Mouse (Mus musculus) gastrocnemius, postnatal 4 days (tissue): ENCODE measurements around the gene Hyal2. TPM values are rescaled to one million over a fixed set of nuclear protein-coding genes. Genes with fewer than 3 reads are reported as not detected.
"Not testable (repeated sequence)": the region's sequence is repeated elsewhere in the genome, so short reads cannot be mapped to it uniquely, and the experiment has no call there.

Experiments used
- DNase-seq, 2 experiments: peaks; one replicate each; pipeline ENCODE4 v3.0.0; 2021 to 2022; ENCODE audit warnings: low spot score in 2 of 2, mixed read lengths in 2 of 2
- total RNA-seq, 2 experiments: library from RNA; stranded (reverse); gene quantifications; 2 replicates each; pipeline ENCODE4 v1.2.3; 2021

Gene Hyal2
- total RNA-seq, 2 experiments from 2014 or later: 21.8 to 32.0 TPM

DNA sequence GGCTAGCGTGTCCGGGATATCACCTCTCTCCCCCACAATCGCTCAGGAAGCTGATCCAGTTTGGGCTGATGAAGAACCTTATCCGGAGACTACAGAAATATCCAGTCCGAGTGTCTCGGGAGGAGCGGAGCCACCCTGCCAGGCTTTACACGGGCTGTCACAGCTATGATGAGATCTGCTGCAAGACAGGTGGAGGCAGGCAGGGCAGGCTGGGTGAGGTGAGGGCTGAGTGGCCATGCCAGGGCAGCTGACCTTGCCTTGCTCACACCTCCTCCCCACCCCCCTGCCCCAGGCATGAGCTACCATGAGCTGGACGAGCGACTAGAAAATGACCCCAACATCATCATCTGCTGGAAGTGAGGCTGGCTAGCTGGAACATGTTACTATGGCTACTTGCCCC, 22.5 kb upstream of the Hyal2 start:
- DNase-seq: no peak

DNA sequence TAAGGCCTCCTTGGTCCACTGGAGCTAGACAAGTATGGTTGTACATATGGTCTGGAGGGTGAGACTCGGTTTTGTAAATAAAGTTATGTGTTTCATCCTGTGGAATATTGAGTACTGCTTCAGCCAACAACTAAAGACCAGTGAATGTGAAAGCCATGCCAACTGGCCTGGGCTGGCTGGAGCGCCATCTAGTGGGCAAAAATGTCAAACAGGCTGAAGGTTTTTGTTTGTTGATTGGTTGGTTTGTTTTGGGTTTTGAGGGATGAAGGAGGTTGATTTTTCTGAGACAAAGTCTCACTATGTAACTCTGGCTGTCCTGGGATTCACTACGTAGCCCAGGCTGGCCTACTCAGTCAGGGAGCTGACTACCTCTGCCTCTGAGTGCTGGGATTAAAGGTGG, 22.1 kb upstream of the Hyal2 start:
- DNase-seq: peak; percentile 68 to 78

DNA sequence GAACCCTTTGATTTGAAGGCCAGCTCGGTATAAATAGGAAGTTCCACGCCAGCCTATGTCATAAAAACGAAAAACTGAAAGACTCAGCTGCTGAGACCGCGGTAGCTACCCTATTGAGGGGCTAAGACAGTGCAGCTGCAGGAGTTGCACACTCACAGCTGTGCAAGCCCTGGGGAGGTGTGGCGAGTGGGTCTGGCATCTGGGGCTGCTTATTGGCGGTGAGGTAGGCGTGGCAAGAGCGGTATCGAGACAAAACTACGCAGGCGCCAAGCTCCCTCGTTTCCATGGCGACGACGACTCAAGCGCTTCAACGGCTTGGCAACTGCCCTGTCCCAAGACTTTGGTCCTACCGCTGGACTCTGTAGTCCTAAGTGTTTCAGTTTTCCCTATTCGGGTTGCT, 20.7 kb upstream of the Hyal2 start, which contains the start of gene Zmynd10:
Gene Zmynd10 (plus strand): TSS at position 273 of the 400 bp plus-strand sequence.
- DNase-seq: peak; percentile 72 to 91

DNA sequence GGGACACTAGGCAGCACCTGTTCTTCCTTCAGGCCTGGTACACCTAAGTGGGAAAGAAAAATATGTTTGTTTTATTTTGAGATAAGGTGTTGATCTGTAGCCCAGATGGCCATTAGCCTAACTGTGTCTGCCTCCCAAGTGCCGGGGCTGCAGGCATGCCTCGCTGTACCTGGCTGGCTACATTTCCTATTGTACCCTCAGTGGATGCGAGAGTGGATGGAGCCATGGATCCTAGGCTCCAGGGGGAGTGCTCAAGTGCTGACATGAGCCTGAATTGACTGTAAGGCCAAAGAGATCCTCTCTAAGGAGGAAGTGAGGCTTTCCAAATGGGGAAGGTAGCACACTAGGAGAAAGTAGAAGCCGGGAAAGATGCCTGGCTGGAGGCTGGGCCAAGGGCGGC, 19.8 kb upstream of the Hyal2 start:
- no peak for DNase-seq

DNA sequence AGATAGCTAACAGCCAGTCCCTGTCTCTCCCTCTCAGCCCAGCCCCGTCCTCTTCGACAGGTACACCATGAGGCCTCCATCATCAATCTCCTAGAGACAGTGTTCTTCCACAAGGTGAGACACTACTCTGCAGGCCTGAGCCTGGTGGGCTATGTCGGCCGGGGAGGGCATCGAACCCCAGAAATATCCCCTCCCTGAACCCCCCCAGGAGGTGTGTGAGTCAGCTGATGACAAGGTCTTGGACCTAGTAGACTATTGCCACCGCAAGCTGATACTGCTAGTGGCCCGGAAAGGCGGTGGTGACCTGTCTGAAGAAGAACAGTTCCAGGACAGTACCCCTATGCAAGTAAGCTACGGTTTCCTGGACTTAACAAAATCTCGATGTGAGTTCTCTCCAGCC, 18.9 kb upstream of the Hyal2 start:
- no peak for DNase-seq

DNA sequence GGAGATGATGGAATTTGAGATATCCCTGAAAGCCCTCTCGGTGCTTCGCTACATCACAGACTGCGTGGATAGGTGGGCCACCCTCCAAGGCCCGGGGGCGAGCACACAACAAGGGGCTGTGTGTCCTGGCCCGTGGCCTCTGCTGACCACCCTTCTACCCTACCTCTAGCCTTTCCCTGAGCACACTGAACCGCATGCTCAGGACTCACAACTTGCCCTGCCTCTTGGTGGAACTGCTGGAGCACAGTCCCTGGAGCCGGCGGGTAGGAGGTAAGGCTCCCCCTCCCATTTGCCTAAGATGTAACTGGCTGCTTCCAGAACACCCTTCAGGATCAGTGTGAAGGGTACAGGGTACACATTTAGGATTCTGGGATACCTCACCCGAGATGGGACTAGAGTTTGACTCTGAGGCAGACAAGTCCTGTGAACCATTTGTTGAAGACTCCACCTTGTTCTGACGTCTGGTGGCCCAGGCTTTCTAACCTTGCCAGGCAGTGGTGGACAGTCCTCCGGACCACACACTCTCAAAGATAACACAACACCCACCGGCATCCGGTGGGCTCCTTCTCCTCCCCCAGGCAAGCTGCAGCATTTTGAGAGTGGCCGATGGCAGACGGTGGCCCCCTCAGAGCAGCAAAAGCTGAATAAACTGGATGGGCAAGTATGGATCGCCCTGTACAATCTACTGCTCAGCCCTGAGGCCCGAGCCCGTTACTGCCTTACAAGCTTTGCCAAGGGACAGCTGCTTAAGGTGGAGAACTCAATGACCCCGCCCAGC, 18.3 kb upstream of the Hyal2 start:
- DNase-seq: no peak

DNA sequence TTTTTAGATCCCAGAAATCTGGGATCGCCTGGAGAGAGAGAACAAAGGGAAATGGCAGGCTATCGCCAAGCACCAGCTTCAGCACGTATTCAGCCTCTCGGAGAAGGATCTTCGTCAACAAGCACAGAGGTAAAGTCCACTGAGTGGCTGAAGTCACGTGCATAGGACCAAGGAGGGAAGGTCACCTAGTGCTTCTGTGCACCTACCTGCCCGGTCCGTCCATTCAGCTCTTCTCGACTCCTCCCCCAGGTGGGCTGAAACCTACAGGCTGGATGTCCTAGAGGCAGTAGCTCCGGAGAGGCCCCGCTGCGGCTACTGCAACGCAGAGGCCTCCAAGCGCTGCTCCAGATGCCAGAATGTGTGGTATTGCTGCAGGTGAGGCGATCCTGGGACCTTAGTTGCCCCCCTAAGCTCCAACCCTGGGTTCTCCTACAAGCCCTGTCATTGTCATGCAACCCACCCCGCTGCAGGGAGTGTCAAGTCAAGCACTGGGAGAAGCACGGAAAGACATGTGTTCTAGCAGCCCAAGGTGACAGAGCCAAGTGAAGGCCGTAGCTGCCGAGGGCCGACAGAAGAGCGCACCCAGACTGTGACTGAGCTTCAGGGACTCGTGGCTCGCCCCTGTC, 17.1 kb upstream of the Hyal2 start:
- no peak for DNase-seq

DNA sequence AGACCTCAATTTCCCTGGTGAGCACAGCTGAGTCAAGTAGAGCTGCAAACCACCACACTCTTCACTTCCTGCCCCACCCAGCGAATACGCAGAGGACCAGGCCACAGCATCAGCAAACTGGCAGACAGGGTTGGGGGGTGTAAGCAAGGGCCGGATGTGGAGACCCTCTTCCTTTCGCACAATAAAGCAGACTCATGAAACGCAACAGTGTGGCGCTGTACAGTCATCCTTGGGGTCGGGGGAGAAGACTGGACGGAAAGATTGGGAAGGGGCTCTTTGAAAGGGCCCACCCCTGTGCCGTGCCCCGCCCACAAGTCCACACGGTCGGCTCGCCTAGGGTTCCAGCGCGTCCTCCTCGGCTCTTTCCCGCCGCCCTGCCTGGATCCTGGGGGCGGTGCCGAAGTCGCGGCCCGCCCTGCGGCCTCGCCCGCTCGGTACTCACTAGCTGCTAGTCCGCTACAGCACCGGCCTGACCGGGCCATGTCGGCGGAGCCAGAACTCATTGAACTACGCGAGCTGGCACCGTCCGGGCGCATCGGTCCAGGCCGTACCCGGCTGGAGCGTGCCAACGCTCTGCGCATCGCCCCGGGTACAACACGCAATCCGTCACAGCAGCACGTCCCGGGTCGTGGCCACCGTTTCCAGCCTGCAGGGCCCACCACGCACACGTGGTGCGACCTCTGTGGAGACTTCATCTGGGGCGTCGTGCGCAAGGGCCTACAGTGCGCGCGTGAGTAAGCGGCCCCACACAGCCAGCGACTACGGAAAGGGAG, 16.4 kb upstream of the Hyal2 start, which contains the start of gene Rassf1:
Gene Rassf1 (plus strand): TSS at position 439 of the 773 bp plus-strand sequence.
- DNase-seq: peak; percentile 64 to 72

DNA sequence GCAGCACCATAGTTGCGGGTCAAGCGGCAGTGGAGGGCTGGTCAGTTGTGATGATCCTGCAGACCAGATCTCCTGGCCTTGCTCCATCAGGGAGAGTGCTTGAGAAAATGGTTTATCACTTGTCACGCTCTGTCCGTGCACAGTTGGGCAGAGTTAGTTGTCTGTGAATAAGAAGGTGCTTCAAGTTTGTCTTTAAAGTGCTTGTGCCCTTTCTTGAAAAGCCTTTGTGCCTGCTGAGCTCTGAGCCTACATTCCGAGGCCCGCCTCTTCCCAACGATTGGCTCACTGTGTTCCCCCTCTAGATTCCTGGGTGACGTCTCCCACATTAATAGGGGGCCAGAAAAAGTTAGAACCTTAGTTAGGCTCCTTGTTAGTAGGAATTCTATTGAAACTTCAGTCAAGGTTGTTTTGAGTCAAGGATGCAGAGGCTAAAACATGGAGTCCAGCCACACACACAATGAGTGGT, 15.8 kb upstream of the Hyal2 start:
- no peak for DNase-seq

DNA sequence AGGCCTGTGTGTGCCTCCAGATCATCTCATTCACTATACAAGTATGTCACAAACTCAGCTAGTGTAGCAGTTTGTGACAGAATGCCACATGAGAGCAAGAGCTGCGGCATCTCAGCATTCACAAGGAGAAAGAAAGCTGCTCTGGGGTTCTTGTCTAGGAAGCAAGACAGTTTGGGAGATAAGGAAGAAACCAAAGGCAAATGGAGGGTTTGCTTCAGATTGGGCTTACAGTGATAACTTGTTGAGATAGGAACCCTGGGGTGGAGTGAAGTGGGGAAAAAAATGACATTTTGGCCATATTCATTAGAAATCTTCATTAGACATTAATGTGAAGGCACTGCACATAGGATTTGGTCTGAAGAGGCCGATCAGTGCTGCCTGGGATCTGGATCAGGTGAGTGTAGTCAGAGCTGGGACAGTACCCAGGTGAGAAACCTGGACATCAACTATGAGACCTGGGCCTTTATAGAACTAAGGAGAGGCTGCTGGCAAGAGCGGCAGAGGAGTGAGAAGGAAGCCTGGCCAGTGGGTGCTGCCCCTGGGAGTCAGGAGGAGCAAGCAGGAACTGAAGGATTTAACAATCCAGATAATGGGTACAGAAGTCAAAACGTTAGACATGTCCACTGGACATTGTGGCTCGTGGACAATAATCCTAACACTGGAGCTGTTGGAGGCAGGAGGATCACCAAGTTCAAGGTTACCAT, 14.9 kb upstream of the Hyal2 start:
- no peak for DNase-seq

DNA sequence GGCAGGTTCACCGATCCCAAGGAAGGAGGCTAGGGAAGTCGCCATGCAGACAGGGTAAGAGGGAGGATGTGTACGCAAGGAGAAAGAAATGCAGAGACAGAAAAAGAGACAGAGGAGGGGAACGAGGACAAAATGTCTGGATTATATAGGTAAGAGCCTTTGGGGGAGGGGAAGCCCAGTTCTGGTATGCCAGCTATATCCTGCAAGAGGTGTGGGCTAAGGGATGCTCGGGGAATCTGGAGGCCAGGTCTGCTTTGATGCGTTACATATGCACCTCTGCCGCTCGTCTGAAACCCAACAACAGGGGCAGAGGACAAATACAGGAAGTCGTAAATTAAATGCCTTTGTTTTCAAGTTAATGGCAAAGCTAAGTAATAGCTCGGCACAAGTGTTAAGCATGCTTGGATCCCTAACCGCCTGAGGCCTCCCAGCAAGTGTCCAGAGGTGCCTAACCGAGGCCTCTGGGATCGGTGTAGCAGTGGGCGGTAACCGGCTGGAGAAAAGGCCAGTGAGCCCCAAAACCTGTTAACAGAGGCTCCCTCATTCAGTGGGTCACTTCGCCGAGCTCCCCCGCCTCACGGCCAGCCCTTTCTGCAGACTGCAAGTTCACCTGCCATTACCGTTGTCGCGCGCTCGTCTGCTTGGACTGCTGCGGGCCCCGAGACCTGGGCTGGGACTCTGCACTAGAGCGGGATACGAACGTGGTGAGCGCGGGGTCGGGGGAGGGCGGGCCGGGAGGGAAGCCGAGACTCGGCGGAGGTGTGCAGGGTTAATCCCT, 14.0 kb upstream of the Hyal2 start:
- no peak for DNase-seq

DNA sequence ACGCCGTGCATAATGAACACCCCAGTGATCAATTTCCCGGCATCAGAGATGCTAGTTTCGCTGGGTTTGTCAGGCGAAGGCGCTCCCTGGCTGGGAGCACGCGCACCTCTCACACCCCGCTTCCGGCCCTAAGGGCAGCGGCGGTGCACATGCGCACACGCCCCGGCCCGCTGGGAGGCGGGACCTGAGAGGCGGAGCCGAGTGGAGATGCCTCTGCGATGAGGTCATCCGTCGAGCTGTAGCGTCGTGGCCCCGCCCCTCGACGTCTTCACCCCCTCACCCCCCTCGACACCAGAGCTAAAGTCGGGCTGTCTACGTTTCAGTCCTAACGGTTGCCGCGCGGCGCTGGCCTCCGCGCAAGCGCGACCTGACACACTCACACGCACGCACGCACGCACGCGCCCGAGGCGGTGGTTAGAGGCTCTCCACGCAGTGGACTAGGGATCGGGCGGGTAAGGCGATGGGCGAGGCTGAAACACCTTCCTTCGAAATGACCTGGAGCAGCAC, 13.4 kb upstream of the Hyal2 start:
- peak; percentile 89 to 95 for DNase-seq

DNA sequence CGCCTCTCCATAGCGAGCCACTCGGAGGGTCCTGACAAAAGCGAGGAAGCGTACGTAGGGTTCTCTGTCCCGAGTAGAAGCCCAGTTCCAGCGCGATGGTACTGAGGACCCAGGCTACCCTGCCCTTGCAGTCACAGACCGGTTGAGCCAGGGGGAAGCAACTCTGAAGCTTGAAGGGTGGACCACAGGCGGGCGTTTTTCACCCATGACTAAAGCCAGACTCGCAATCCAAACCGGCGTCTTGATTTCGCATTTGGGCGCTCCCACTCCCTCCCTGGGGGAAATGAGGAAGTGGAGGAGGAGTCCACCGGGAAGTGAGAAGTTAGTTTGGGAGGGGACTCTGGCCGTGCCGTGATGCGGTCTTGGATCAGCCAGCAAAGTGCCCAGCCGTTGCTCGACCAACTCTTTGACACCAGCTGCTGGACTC, 12.7 kb upstream of the Hyal2 start:
- DNase-seq: peak in 1 of 2 experiments; percentile 64

DNA sequence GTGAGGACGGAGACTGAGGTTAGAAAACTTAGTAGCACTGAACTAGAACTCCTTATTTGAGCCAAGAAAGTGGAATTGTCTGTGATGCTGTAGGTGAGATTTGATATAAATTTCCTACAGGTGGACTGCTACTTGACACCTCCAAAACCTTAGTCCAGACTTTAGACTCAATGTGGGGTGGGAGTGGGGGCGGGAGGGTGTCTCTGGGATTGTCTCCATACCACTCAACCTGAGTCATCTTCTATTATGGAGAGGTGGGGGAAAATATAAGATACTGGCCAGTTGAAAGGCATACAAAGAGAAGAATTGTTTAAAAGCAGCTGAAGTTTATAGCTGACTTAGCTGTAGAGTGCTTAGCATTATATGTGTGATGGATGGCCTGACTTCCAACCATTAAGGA, 12.0 kb upstream of the Hyal2 start:
- DNase-seq: no peak

DNA sequence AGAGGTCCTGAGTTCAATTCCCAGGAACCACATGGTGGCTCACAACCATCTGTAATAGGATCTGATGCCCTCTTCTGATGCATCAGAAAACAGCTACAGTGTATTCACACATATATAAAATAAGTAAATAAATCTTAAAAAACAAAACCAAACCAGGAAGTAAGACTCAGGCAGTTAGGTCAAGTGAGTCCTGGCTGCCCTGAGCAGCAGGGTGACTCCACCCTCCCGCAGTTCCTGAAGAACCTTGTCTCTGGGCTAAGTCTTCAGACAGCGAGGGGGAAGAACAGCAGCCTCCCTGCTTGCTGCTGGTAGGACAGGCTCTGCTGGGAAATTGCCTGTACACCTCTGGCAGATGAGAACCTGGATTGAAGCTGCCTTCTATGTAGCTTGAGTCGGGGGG, 11.4 kb upstream of the Hyal2 start:
- no peak for DNase-seq

DNA sequence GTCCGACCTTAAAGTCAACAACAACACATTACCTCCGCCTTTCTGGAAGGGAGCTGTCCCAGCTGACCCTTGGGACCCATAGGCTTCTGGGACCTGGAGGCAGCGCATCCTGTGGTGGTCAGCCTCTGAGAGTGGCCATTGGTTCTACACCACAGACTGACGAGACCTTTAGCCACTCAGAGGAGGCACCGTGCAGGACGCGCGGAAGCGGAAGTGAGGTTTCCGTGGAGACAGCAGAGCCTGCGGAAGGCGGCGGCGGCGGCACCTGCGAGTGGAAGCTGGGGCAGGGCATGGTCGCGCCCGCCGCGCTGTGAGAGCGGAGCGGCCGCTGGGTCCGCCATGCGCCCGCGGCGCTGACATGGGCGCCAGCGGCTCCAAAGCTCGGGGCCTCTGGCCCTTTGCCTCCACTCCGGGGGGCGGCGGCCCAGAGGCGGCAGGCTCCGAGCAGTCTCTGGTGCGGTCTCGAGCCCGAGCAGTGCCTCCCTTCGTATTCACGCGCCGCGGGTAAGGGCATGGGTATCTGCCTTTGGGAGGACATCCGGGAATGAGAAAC, 4.6 kb upstream of the Hyal2 start, which contains the start of gene Tusc2:
Gene Tusc2 (plus strand): TSS at position 227 of the 553 bp plus-strand sequence.
- peak; percentile 83 to 92 for DNase-seq

DNA sequence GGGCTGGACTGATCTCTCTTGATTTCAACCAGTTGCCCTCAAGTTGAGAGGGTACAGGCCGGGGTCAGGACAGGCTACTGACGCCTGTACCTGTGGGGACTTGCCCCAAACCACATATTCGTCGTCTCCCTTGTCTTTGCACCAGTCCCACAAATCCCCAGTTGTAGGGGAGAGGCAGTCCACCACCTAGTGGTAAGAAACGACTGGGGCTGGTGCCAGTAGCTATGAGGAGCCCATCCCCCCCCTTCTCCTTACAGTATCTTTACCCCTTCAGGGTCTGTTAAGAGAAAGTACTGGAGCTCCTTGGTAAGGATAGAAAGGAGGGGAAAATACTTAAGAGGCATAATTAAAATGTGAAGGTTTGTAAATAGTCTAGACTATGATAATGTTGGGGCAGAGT, 2.2 kb upstream of the Hyal2 start:
- not testable (repeated sequence) for DNase-seq

DNA sequence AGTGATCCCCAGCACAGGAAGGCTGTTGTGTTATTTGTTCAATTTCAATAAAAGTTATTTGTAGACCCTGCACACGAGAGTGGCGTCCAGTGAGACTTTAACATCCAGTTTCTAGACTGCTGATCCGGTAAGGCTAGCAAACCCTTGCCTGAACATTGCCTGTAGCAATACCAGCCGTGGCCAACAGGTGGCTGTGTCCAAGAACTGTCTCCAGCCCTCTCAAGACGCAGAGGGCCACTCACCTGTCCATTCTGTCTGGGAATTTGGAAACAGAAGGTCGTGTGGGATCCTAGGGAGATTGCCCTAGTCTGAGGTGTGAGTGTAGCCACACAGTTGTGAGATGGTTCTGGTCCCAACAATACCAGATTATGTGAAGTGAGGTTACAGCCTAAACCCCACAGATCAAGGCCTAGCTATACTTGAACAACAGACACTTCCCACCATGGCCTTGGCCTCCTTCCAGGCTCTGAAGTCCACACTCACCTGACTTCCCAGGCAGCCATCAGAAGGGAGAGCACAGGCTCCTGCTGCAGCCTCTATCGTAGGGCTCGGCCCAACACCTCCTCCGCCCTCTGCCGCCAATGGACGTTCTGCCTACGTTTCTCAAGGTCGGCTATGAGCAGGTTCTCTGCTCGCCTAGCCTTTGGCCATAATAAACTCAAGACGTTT, 1.6 kb upstream of the Hyal2 start:
- DNase-seq: peak in 1 of 2 experiments; percentile 79

DNA sequence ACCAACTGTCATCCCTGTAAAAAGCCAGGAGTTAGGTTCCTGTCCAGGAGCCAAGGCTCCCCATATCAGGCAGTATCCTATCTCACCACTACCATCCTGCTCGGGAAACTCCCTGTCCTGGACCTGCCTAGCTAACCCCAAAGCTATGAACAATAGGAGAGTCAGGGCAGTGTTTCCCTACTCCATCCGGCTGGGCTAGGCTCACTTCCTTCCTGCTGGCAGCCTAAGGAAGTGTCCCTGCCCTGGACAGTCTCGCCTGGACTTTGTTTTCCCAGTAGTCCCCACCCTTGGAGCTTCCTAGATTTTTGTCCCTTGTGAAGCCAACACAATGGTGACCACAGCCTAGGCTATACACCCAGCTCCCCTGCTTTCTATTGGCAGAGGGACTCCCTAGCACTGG, 890 bp upstream of the Hyal2 start:
- DNase-seq: no peak
